In the genomic region with DNA sequence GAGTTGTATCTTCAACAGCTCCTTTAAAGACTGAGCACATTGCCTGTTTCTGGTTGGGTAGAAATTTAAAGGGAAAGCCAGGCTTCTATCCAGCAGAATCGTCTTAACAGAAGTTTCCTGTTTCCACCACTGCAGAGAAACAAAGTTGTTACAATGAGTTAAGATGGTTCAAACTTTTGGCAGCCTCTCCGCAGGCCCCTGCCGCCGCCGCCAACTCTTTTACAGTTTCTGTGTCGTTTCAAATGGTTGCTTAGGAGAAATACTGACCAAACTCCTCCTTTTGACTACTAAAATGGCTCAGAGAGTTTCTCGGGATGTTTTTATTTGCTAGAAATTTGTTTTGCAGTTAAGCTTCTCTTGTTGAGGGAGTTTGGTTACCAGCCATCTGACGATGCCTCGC, we compare ENCODE assay signal across 9 mouse cellular contexts.
DNase-seq lines count a peak whose midpoint lies in the region; ATAC-seq and TF ChIP-seq lines count a peak whose summit lies in the region.
"Had no signal": no experiment of that assay in that cellular context is flagged by ENCODE, and none has a peak within 500 bp of the region (broad histone marks: within the 10 kb centered on the region; RNA-seq: fewer than 3 reads in every experiment).

No protein-coding gene starts in this region.

- peak overlapping the region; percentile 30 for H3K4me2 ChIP-seq in intestine, embryonic 14.5 days (ENCODE audit: low read length)
- H3K4me2 ChIP-seq: liver, embryonic 15.5 days had no signal

- no peak overlapping the region for H3K9ac ChIP-seq in intestine, embryonic 14.5 days (ENCODE audit: low read length)
- H3K9ac ChIP-seq: liver, embryonic 15.5 days had no signal

- DNase-seq in cerebellum, adult 2 months, result peak in 1 of 2 experiments; percentile 42
- DNase-seq in cerebellum, adult 18-20 months, result no peak
- peak; percentile 42 for DNase-seq in ovary, postnatal 14 days (ENCODE audit: low spot score)
- DNase-seq in ovary, postnatal 36 days (ENCODE audit: low spot score), result no peak
- DNase-seq in intestine, embryonic 14.5 days (ENCODE audit: low spot score), result no peak
- DNase-seq in lung, postnatal 25 days (ENCODE audit: low spot score), result peak; percentile 30
- no peak for DNase-seq in spleen, adult 12 weeks (ENCODE audit: low spot score)
- no peak for DNase-seq in cerebellum, adult 11 months

- no peak overlapping the region for H3K4me3 ChIP-seq in cerebellum, adult 2 months (replicated peaks; ENCODE audit: insufficient read depth, low read depth, low read length)
- no peak overlapping the region for H3K4me3 ChIP-seq in intestine, embryonic 14.5 days (ENCODE audit: low read depth, low read length)
- H3K4me3 ChIP-seq: liver, embryonic 15.5 days had no signal

- no peak for TF ChIP-seq CTCF in cerebellum, adult 2 months (IDR thresholded peaks at IDR 0.05; ENCODE audit: borderline replicate concordance, insufficient read depth, low read depth, low read length)

- TF ChIP-seq POLR2A in cerebellum, adult 2 months (IDR thresholded peaks at IDR 0.05; ENCODE audit: borderline replicate concordance, insufficient read depth, low read length), result no peak

- no peaks in the 10 kb centered on the region for H3K9me3 ChIP-seq in intestine, embryonic 14.5 days (ENCODE audit: control insufficient read depth, low read length)
- H3K9me3 ChIP-seq: liver, embryonic 15.5 days had no signal

- peak overlapping the region; percentile 23; the same call in 1 of the 2 replicates for H3K27ac ChIP-seq in cerebellum, adult 2 months (ENCODE audit: insufficient read depth, low read length)
- peak overlapping the region; percentile 40 for H3K27ac ChIP-seq in intestine, embryonic 14.5 days (ENCODE audit: low read depth)
- H3K27ac ChIP-seq: liver, embryonic 15.5 days had no signal

- 64% methylated on average over 9 of the region's 9 CpGs for WGBS in cerebellum, adult 2 months
- 9% methylated on average over 9 of the region's 9 CpGs for WGBS in intestine, embryonic 14.5 days

- peaks cover 10% of the 10 kb centered on the region for H3K4me1 ChIP-seq in cerebellum, adult 2 months (ENCODE audit: control insufficient read depth, insufficient read depth, low read length)
- H3K4me1 ChIP-seq in intestine, embryonic 14.5 days (replicated peaks; ENCODE audit: control insufficient read depth, insufficient read depth, low read length), result peaks cover 14% of the 10 kb centered on the region

- no peak for ATAC-seq in intestine, embryonic 14.5 days (replicated peaks; ENCODE audit: low FRiP score, low TSS enrichment, low read depth)

- no peaks in the 10 kb centered on the region for H3K36me3 ChIP-seq in intestine, embryonic 14.5 days (ENCODE audit: control insufficient read depth, insufficient read depth, low read length)
- H3K36me3 ChIP-seq: liver, embryonic 15.5 days had no signal

- H3K27me3 ChIP-seq in cerebellum, adult 2 months (ENCODE audit: control insufficient read depth, insufficient read depth, low read length), result no peaks in the 10 kb centered on the region
- H3K27me3 ChIP-seq in intestine, embryonic 14.5 days (replicated peaks; ENCODE audit: control insufficient read depth, insufficient read depth, low read length), result 0 out of 2 replicates have a peak, but pooled peaks cover 2% of the 10 kb centered on the region
- H3K27me3 ChIP-seq: liver, embryonic 15.5 days had no signal

Comparison
In these comparisons a context has a peak if more than half of its experiments do, and no peak if none do; other contexts are left out.
1. DNase-seq: peak in ovary, postnatal 14 days (single experiment) and lung, postnatal 25 days (single experiment); none in cerebellum, adult 18-20 months (0 of 2), ovary, postnatal 36 days (single experiment), intestine, embryonic 14.5 days (single experiment), spleen, adult 12 weeks (single experiment) and cerebellum, adult 11 months (single experiment).